Mouse (Mus musculus): Measurements from ENCODE around the gene Nsf.

- TF ChIP-seq POLR2A (IDR thresholded peaks at IDR 0.05; ENCODE audit: borderline replicate concordance, control insufficient read depth, low read depth, low read length) (no peak), CTCF (IDR thresholded peaks at IDR 0.05; ENCODE audit: control insufficient read depth, insufficient read depth, low read length) (no peak)
These were observed 15.7 kb downstream of the Nsf start for GRCm38 (mm10) chr11:103937976-103938728.

Data from bone marrow, adult 2 months (tissue).